In the genomic region with DNA sequence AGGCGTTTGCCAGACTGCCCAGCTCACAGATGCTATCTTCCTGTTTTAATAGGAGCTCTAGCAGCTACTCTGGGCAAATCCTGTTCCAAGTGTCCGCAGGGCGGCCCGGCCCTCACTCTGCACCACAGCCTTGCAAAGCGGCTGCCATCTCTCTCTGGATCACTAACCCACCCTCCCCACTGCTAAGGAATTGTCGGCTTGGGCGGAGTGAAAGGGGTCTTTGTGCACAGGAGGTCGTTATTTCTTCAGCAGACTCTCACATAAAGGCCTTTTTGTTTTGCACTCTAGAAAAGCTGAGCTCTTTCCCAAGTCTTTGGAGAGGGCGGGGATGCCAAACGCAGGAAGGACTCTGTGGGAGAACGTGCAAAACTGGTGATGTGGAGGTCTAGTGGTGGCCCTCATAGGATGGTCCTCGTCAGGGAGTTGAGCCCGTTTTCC, we compare ENCODE assay signal across 11 mouse cellular contexts. TPM values are rescaled to one million over a fixed set of nuclear protein-coding genes. Genes with fewer than 3 reads are reported as not detected.
A peak's percentile ranks its signal among the peaks of the same experiment; 100 is the strongest.
DNase-seq lines count a peak whose midpoint lies in the region; ATAC-seq and TF ChIP-seq lines count a peak whose summit lies in the region.
"Had no signal": no experiment of that assay in that cellular context is flagged by ENCODE, and none has a peak within 500 bp of the region (broad histone marks: within the 10 kb centered on the region; RNA-seq: fewer than 3 reads in every experiment).

No protein-coding gene starts in this region.

- H3K4me3 ChIP-seq in lung, embryonic 15.5 days, result no peak overlapping the region
- H3K4me3 ChIP-seq in lung, postnatal 0 days (ENCODE audit: low read depth, low read length), result no peak overlapping the region
- no peak overlapping the region for H3K4me3 ChIP-seq in embryonic facial prominence, embryonic 13.5 days
- H3K4me3 ChIP-seq in hindbrain, embryonic 16.5 days (ENCODE audit: low read length), result no peak overlapping the region
- H3K4me3 ChIP-seq in neural tube, embryonic 13.5 days, result no peak overlapping the region
- H3K4me3 ChIP-seq: heart, embryonic 15.5 days had no signal

- H3K36me3 ChIP-seq in lung, embryonic 15.5 days, result 0 out of 2 replicates have a peak, but pooled peaks cover 8% of the 10 kb centered on the region
- 0 out of 2 replicates have a peak, but pooled peaks cover 4% of the 10 kb centered on the region for H3K36me3 ChIP-seq in lung, postnatal 0 days (ENCODE audit: insufficient read depth, low read length)
- H3K36me3 ChIP-seq in embryonic facial prominence, embryonic 13.5 days, result peaks cover 10% of the 10 kb centered on the region
- no peaks in the 10 kb centered on the region for H3K36me3 ChIP-seq in hindbrain, embryonic 16.5 days (ENCODE audit: control insufficient read depth, insufficient read depth, low read length)
- H3K36me3 ChIP-seq in neural tube, embryonic 13.5 days, result peaks cover 14% of the 10 kb centered on the region
- H3K36me3 ChIP-seq: heart, embryonic 15.5 days had no signal

- no peaks in the 10 kb centered on the region for H3K27me3 ChIP-seq in lung, embryonic 15.5 days
- no peaks in the 10 kb centered on the region for H3K27me3 ChIP-seq in lung, postnatal 0 days (replicated peaks; ENCODE audit: insufficient read depth, low read length)
- no peaks in the 10 kb centered on the region for H3K27me3 ChIP-seq in embryonic facial prominence, embryonic 13.5 days
- no peaks in the 10 kb centered on the region for H3K27me3 ChIP-seq in hindbrain, embryonic 16.5 days (replicated peaks; ENCODE audit: control insufficient read depth, insufficient read depth, low read length)
- H3K27me3 ChIP-seq in neural tube, embryonic 13.5 days, result no peaks in the 10 kb centered on the region
- H3K27me3 ChIP-seq: heart, embryonic 15.5 days had no signal

- H3K9ac ChIP-seq in lung, embryonic 15.5 days, result no peak overlapping the region
- no peak overlapping the region for H3K9ac ChIP-seq in lung, postnatal 0 days (replicated peaks; ENCODE audit: low read depth)
- no peak overlapping the region for H3K9ac ChIP-seq in embryonic facial prominence, embryonic 13.5 days
- no peak overlapping the region for H3K9ac ChIP-seq in hindbrain, embryonic 16.5 days (ENCODE audit: low read depth, low read length)
- peak overlapping the region; percentile 47; the same call in 1 of the 2 replicates for H3K9ac ChIP-seq in neural tube, embryonic 13.5 days
- H3K9ac ChIP-seq: heart, embryonic 15.5 days had no signal

- no peak for DNase-seq in lung, postnatal 0 days (ENCODE audit: low spot score)
- no peak for DNase-seq in lung, adult 18-20 months
- DNase-seq in MN1 (ENCODE audit: low spot score), result no peak
- DNase-seq: cerebellum, postnatal 36 days had no signal

- no peaks in the 10 kb centered on the region for H3K9me3 ChIP-seq in lung, embryonic 15.5 days
- no peaks in the 10 kb centered on the region for H3K9me3 ChIP-seq in lung, postnatal 0 days (ENCODE audit: low read length)
- no peaks in the 10 kb centered on the region; the same call in 1 of the 2 replicates for H3K9me3 ChIP-seq in embryonic facial prominence, embryonic 13.5 days
- no peaks in the 10 kb centered on the region for H3K9me3 ChIP-seq in hindbrain, embryonic 16.5 days (ENCODE audit: control insufficient read depth, low read length)
- H3K9me3 ChIP-seq in neural tube, embryonic 13.5 days, result peaks cover 4% of the 10 kb centered on the region; the same call in 1 of the 2 replicates
- H3K9me3 ChIP-seq: heart, embryonic 15.5 days had no signal

- H3K4me1 ChIP-seq in lung, embryonic 15.5 days, result no peaks in the 10 kb centered on the region
- no peaks in the 10 kb centered on the region for H3K4me1 ChIP-seq in lung, postnatal 0 days (ENCODE audit: insufficient read depth, low read depth, low read length)
- H3K4me1 ChIP-seq in embryonic facial prominence, embryonic 13.5 days, result peaks cover 19% of the 10 kb centered on the region
- peaks cover 9% of the 10 kb centered on the region for H3K4me1 ChIP-seq in hindbrain, embryonic 16.5 days (ENCODE audit: control insufficient read depth, insufficient read depth, low read depth, low read length)
- H3K4me1 ChIP-seq in neural tube, embryonic 13.5 days (replicated peaks), result peaks cover 57% of the 10 kb centered on the region

- H3K4me2 ChIP-seq in lung, embryonic 15.5 days, result no peak overlapping the region
- no peak overlapping the region for H3K4me2 ChIP-seq in lung, postnatal 0 days (replicated peaks; ENCODE audit: low read depth, low read length)
- no peak overlapping the region; the same call in 1 of the 2 replicates for H3K4me2 ChIP-seq in embryonic facial prominence, embryonic 13.5 days
- H3K4me2 ChIP-seq in hindbrain, embryonic 16.5 days (ENCODE audit: low read length), result no peak overlapping the region
- 0 out of 2 replicates have a peak overlapping the region, but pooled peaks have one; percentile 3 for H3K4me2 ChIP-seq in neural tube, embryonic 13.5 days
- H3K4me2 ChIP-seq: heart, embryonic 15.5 days; liver, embryonic 11.5 days had no signal

- no peak for TF ChIP-seq CTCF in lung, postnatal 0 days (IDR thresholded peaks at IDR 0.05)

- no peak for TF ChIP-seq EP300 in lung, postnatal 0 days (IDR thresholded peaks at IDR 0.05)

- H3K27ac ChIP-seq in lung, embryonic 15.5 days, result peak overlapping the region; percentile 27; the same call in 1 of the 2 replicates
- no peak overlapping the region for H3K27ac ChIP-seq in lung, postnatal 0 days (ENCODE audit: low read length)
- peak overlapping the region; percentile 80 for H3K27ac ChIP-seq in embryonic facial prominence, embryonic 13.5 days
- peak overlapping the region; percentile 44 for H3K27ac ChIP-seq in hindbrain, embryonic 16.5 days (ENCODE audit: low read depth, low read length)
- peak overlapping the region; percentile 81 for H3K27ac ChIP-seq in neural tube, embryonic 13.5 days (replicated peaks)
- H3K27ac ChIP-seq: heart, embryonic 15.5 days had no signal

- peak; percentile 57 for ATAC-seq in lung, embryonic 15.5 days (ENCODE audit: borderline replicate concordance, extremely low read depth, low FRiP score, low TSS enrichment)
- no peak for ATAC-seq in lung, postnatal 0 days
- peak; percentile 83 for ATAC-seq in embryonic facial prominence, embryonic 13.5 days (ENCODE audit: insufficient number of reproducible peaks, insufficient read depth, low FRiP score, low TSS enrichment, low read depth)
- peak; percentile 83 for ATAC-seq in hindbrain, embryonic 16.5 days
- peak; percentile 84 for ATAC-seq in neural tube, embryonic 13.5 days (ENCODE audit: low read depth)
- ATAC-seq: Patski had no signal

- WGBS in lung, embryonic 15.5 days, result 55% methylated on average over 13 of the region's 13 CpGs
- 46% methylated on average over 13 of the region's 13 CpGs for WGBS in lung, postnatal 0 days
- 32% methylated on average over 13 of the region's 13 CpGs for WGBS in embryonic facial prominence, embryonic 13.5 days
- 12% methylated on average over 13 of the region's 13 CpGs for WGBS in hindbrain, embryonic 16.5 days
- WGBS in neural tube, embryonic 13.5 days, result 11% methylated on average over 13 of the region's 13 CpGs

RNA-seq across cellular contexts. Expression of a gene that starts 57.2 kb away (rescaled TPM):
- polyA plus RNA-seq in lung, embryonic 15.5 days (2015; fragmentation: Nextera tagmentation; extraction: Ambion mirVana), result 71.5 and 73.0 TPM in 2 replicates
- polyA plus RNA-seq in lung, postnatal 0 days (2015; fragmentation: Nextera tagmentation; extraction: Ambion mirVana), result 27.9 and 29.5 TPM in 2 replicates
- 63.0 and 71.4 TPM in 2 replicates for polyA plus RNA-seq in embryonic facial prominence, embryonic 13.5 days (2015; fragmentation: Nextera tagmentation; extraction: Ambion mirVana)
- polyA plus RNA-seq in hindbrain, embryonic 16.5 days (2015; fragmentation: Nextera tagmentation; extraction: Ambion mirVana), result 362 and 384 TPM in 2 replicates
- 299 and 332 TPM in 2 replicates for polyA plus RNA-seq in neural tube, embryonic 13.5 days (2015; fragmentation: Nextera tagmentation; extraction: Ambion mirVana)
